Mouse (Mus musculus) kidney, adult 2 months (tissue): Measurements from ENCODE around the gene Golt1a. TPM values are rescaled to one million over a fixed set of nuclear protein-coding genes. Genes with fewer than 3 reads are reported as not detected.
A peak's percentile ranks its signal among the peaks of the same experiment; 100 is the strongest.

ENCODE experiments used
- DNase-seq: peaks from one replicate; pipeline ENCODE4 v3.0.0; 2021
- H3K27ac ChIP-seq: fragments of 200-500 bp; 2 replicates; pipeline ENCODE4 v1.5.1; 2012; ENCODE audit warnings: low read depth, low read length, control low read depth, inconsistent platforms; ENCODE audit not compliant: insufficient read depth
- H3K27me3 ChIP-seq: fragments of 200-500 bp; replicated peaks from 2 replicates; pipeline ENCODE4 v1.6.1; 2012; ENCODE audit warnings: mild to moderate bottlenecking, moderate library complexity, low read length, inconsistent platforms; ENCODE audit not compliant: control insufficient read depth, insufficient read depth
- H3K36me3 ChIP-seq: fragments of 200-500 bp; 2 replicates; pipeline ENCODE4 v1.6.1; 2012; ENCODE audit warnings: mild to moderate bottlenecking, moderate library complexity, low read length, inconsistent platforms; ENCODE audit not compliant: control insufficient read depth, insufficient read depth
- H3K4me1 ChIP-seq: fragments of 200-500 bp; 2 replicates; pipeline ENCODE4 v1.6.1; 2011; ENCODE audit warnings: low read length; ENCODE audit not compliant: control insufficient read depth, insufficient read depth
- H3K4me3 ChIP-seq: fragments of 200-500 bp; 2 replicates; pipeline ENCODE4 v1.5.1; 2011; ENCODE audit warnings: mild to moderate bottlenecking, low read depth, low read length, control low read depth; ENCODE audit not compliant: insufficient read depth
- CTCF ChIP-seq: fragments of 200-500 bp; conservative IDR thresholded peaks from 2 replicates; pipeline ENCODE4 v1.5.1; 2011; ENCODE audit warnings: low read depth, mild to moderate bottlenecking, control low read depth, low read length, moderate library complexity, mixed read lengths; ENCODE audit not compliant: insufficient read depth, insufficient read length
- POLR2A ChIP-seq: fragments of 200-500 bp; IDR thresholded peaks from one replicate; pipeline ENCODE4 v1.6.1; 2011; ENCODE audit warnings: low read depth, low read length, control low read depth
- WGBS: fragments of 180-500 bp; shearing (Covaris S2); methylation state at CpG from one replicate; pipeline ENCODE4 v1.1.7; 2018; 5-methylcytosine and 5-hydroxymethylcytosine counted together
- polyA plus RNA-seq: library from polyadenylated mRNA; depleted of rRNA; stranded (reverse); fragments of >200 nt; gene quantifications from 2 replicates; pipeline ENCODE4 v1.2.3, GENCODE M21; 2012

The Golt1a gene
- polyA plus RNA-seq, 1 experiment = 18.1 TPM

- no peak overlapping the region for H3K4me3 ChIP-seq
- 74% methylated on average over 5 of the region's 5 CpGs for WGBS
Measured at GRCm38 (mm10) chr1:133355469-133355868, 45.9 kb downstream of the Golt1a start.

GRCm38 (mm10) chr1:133355912-133356311 is 46.3 kb downstream of the Golt1a start:
- Histone ChIP-seq H3K27ac (no peak overlapping the region), H3K4me3 (no peak overlapping the region), H3K4me1 (no peaks in the 10 kb centered on the region), H3K27me3 (no peaks in the 10 kb centered on the region), H3K36me3 (no peaks in the 10 kb centered on the region)
- no peak for DNase-seq
- TF ChIP-seq POLR2A = no peak
- TF ChIP-seq CTCF = no peak
- WGBS = 69% methylated on average over 15 of the region's 15 CpGs

More at GRCm38 (mm10) chr1:133355469-133355868, 45.9 kb downstream of the Golt1a start:
- no peaks in the 10 kb centered on the region for H3K4me1 ChIP-seq
- TF ChIP-seq POLR2A = no peak
- TF ChIP-seq CTCF = no peak
- no peaks in the 10 kb centered on the region for H3K36me3 ChIP-seq
- no peak for DNase-seq
- H3K27me3 ChIP-seq = no peaks in the 10 kb centered on the region
- H3K27ac ChIP-seq = no peak overlapping the region

DNA sequence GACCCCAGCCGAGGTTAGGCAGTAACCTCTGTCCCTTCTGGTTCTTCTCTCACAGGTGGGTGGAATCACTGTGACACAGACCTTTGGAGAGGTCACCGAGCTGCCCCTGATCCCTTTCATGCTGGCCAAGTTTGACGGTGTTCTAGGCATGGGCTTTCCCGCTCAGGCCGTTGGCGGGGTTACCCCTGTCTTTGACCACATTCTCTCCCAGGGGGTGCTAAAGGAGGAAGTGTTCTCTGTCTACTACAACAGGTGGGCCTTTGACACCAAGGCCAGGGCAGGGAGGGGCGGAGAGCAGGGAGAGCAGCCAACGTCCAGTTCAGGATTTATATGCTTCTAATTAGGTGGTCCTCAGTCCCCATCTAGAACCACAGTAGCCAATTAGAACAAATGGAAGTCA is 46.7 kb downstream of the Golt1a start:
- H3K4me3 ChIP-seq = no peak overlapping the region
- H3K27me3 ChIP-seq = no peaks in the 10 kb centered on the region
- no peaks in the 10 kb centered on the region for H3K36me3 ChIP-seq
- H3K4me1 ChIP-seq = no peaks in the 10 kb centered on the region
- DNase-seq = no peak
- WGBS = 58% methylated on average over 8 of the region's 8 CpGs
- TF ChIP-seq CTCF (no peak), POLR2A (no peak)
- no peak overlapping the region for H3K27ac ChIP-seq

DNA sequence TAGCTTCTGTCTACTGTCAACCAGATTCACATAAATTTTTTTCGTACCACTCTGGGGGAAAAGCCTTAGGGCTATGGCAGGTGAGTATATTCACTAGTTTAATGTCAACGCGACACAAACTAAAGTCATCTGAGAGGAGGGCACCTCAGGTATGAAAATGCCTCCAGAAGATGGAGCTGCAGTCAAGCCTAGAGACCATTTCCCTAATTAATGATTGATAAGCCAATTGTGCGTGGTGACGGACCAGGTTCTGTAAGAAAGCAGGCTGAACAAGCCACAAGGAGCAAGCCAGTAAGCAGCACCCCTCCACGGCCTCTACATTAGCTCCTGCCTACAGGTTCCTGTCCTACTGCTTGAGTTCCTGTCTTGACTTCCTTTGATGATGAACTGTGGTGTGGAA is 51.4 kb downstream of the Golt1a start:
- DNase-seq = peak; percentile 46
- no peak overlapping the region for H3K4me3 ChIP-seq
- H3K36me3 ChIP-seq = no peaks in the 10 kb centered on the region
- no peak overlapping the region for H3K27ac ChIP-seq
- 0 out of 2 replicates have a peak, but pooled peaks cover 2% of the 10 kb centered on the region for H3K4me1 ChIP-seq
- TF ChIP-seq POLR2A (no peak), CTCF (peak; percentile 50)
- WGBS = 72% methylated on average over 6 of the region's 6 CpGs
- H3K27me3 ChIP-seq = no peaks in the 10 kb centered on the region

DNA sequence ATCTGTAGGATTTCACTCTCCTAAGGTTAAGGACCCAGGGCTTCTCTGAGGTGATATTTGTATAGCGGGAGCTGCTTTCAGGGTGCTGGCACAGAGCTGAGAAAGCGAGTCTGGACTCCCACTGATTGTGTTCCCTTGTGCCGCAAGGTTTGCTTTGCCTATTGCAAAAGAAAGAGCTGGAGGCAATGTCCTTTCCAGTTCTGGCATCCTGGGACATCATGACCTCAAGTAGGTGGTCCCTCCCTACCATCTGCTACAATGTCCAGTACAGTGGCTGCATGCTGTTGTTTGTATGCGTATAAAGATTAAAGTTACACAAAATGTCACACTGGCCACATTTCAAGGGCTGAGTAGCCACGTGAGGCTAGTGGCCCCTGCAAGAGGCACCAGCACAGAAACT is 52.5 kb downstream of the Golt1a start:
- Histone ChIP-seq H3K36me3 (no peaks in the 10 kb centered on the region), H3K4me3 (no peak overlapping the region), H3K27ac (no peak overlapping the region), H3K4me1 (0 out of 2 replicates have a peak, but pooled peaks cover 2% of the 10 kb centered on the region), H3K27me3 (no peaks in the 10 kb centered on the region)
- TF ChIP-seq CTCF (no peak), POLR2A (no peak)
- WGBS = 96% methylated on average over 5 of the region's 5 CpGs
- no peak for DNase-seq

DNA sequence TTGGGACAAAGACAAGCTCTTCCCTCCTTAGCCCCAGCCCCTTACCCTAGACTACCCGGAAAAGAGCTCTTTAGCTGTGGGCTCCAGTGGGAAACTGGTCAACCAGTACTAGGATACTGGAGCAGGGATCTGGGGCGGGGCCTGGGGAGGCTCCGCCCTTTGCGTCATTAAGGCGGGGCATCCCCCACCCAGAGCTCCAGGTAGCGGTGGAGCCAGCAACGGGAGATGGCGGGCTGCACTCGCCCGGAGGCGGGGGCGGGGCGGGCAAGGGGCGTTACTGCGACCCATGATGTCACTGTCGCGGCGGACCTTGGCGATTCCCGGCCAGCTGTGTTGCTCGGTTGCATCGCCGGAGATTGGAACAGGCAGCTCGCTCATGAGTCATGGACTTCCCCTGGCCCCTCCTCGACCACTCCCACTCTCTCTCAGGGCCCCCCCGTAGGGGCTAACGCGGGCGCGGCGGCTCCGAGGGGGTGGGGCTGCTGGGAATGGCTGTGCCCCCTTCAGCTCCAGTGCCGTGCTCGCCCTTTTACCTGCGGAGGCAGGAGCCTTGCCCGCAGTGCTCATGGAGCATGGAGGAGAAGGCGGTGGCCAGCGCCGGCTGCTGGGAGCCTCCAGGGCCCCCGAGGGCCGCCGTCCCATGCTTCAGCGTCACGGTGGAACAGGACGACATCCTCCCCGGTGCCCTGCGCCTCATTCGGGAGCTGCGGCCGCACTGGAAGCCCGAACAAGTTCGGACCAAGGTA is 53.8 kb downstream of the Golt1a start, which contains the start of gene Etnk2:
Gene Etnk2 (plus strand): TSS at position 297 of the 746 bp plus-strand sequence.
- Histone ChIP-seq H3K27ac (no peak within 1 kb of the TSS), H3K4me3 (peak within 1 kb of the TSS; percentile 60), H3K4me1 (0 out of 2 replicates have a peak, but pooled peaks cover 2% of the 10 kb centered on the region), H3K36me3 (no peaks in the 10 kb centered on the region), H3K27me3 (no peaks in the 10 kb centered on the region)
- DNase-seq = peak; percentile 90
- 1% methylated on average over 52 of the region's 52 CpGs for WGBS
- TF ChIP-seq CTCF (no peak), POLR2A (no peak)

GRCm38 (mm10) chr1:133364022-133364630 is 54.5 kb downstream of the Golt1a start:
- TF ChIP-seq POLR2A (no peak), CTCF (no peak)
- no peaks in the 10 kb centered on the region for H3K36me3 ChIP-seq
- WGBS = 11% methylated on average over 27 of the region's 27 CpGs
- H3K4me3 ChIP-seq = peak overlapping the region; percentile 60
- DNase-seq = no peak
- H3K4me1 ChIP-seq = 0 out of 2 replicates have a peak, but pooled peaks cover 2% of the 10 kb centered on the region
- no peak overlapping the region for H3K27ac ChIP-seq
- no peaks in the 10 kb centered on the region for H3K27me3 ChIP-seq
